In the genomic region with DNA sequence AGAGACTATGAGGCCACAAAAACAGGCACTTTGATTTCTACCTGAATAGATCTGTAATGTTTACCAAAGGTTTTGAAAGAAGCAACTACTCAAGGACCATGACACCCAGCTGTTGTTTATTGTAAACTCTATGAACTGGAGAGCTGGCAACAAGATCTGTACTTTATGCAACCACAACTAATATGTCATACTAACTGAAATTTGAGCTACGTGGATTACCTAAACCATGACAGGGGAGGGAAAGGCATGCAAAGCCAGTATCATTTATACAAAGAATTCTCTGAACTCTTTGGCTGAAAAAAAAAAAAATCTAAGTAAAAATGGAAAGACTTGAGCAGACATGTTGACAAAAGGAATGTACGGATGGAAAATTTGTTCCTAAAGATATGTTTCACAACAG, we compare ENCODE assay signal across 33 mouse cellular contexts. TPM values are rescaled to one million over a fixed set of nuclear protein-coding genes. Genes with fewer than 3 reads are reported as not detected.
"Had no signal": no experiment of that assay in that cellular context is flagged by ENCODE, and none has a peak within 500 bp of the region (broad histone marks: within the 10 kb centered on the region; RNA-seq: fewer than 3 reads in every experiment).

No protein-coding gene starts in this region.

- H3K36me3 ChIP-seq: limb, embryonic 10.5 days; limb, embryonic 12.5 days; limb, embryonic 13.5 days; limb, embryonic 15.5 days; liver, embryonic 12.5 days; liver, embryonic 13.5 days; liver, embryonic 15.5 days; lung, embryonic 15.5 days; midbrain, embryonic 10.5 days; midbrain, embryonic 12.5 days; midbrain, embryonic 13.5 days; midbrain, embryonic 15.5 days; neural tube, embryonic 12.5 days; neural tube, embryonic 13.5 days had no signal

- H3K27me3 ChIP-seq: limb, embryonic 12.5 days; limb, embryonic 13.5 days; limb, embryonic 15.5 days; liver, embryonic 12.5 days; liver, embryonic 13.5 days; liver, embryonic 15.5 days; lung, embryonic 15.5 days; megakaryocyte, embryonic 14.5 days; midbrain, embryonic 12.5 days; midbrain, embryonic 13.5 days; midbrain, embryonic 15.5 days; neural tube, embryonic 12.5 days; neural tube, embryonic 13.5 days had no signal

- DNase-seq: left cerebral cortex, postnatal 4 days; liver; liver, embryonic 13.5 days; lung, adult 18-20 months; lung, adult 2 months; lung, embryonic 14.5 days; lung, postnatal 10 days; lung, postnatal 14 days; lung, postnatal 36 days; lung, postnatal 4 days; midbrain, embryonic 14.5 days had no signal

- H3K4me2 ChIP-seq: limb, embryonic 12.5 days; limb, embryonic 13.5 days; limb, embryonic 15.5 days; liver, embryonic 11.5 days; liver, embryonic 12.5 days; liver, embryonic 13.5 days; liver, embryonic 15.5 days; lung, embryonic 14.5 days; lung, embryonic 15.5 days; midbrain, embryonic 11.5 days; midbrain, embryonic 12.5 days; midbrain, embryonic 13.5 days; midbrain, embryonic 15.5 days; neural tube, embryonic 12.5 days; neural tube, embryonic 13.5 days had no signal

- ATAC-seq: liver, embryonic 12.5 days; lung, postnatal 0 days; midbrain, embryonic 13.5 days; midbrain, embryonic 15.5 days; midbrain, embryonic 16.5 days had no signal

- H3K9ac ChIP-seq: limb, embryonic 12.5 days; limb, embryonic 13.5 days; limb, embryonic 15.5 days; liver, embryonic 12.5 days; liver, embryonic 13.5 days; liver, embryonic 14.5 days; liver, embryonic 15.5 days; lung, embryonic 14.5 days; lung, embryonic 15.5 days; midbrain, embryonic 12.5 days; midbrain, embryonic 13.5 days; midbrain, embryonic 15.5 days; neural tube, embryonic 12.5 days; neural tube, embryonic 13.5 days had no signal

- H3K27ac ChIP-seq: limb, embryonic 10.5 days; limb, embryonic 12.5 days; limb, embryonic 13.5 days; limb, embryonic 15.5 days; liver, embryonic 12.5 days; liver, embryonic 13.5 days; liver, embryonic 14.5 days; liver, embryonic 15.5 days; lung, embryonic 15.5 days; macrophage; midbrain, embryonic 10.5 days; midbrain, embryonic 12.5 days; midbrain, embryonic 13.5 days; midbrain, embryonic 15.5 days; neural tube, embryonic 12.5 days; neural tube, embryonic 13.5 days had no signal

- H3K4me1 ChIP-seq: limb, embryonic 10.5 days; limb, embryonic 12.5 days; limb, embryonic 13.5 days; limb, embryonic 15.5 days; liver, embryonic 12.5 days; liver, embryonic 13.5 days; liver, embryonic 15.5 days; lung, embryonic 15.5 days; megakaryocyte, embryonic 14.5 days; midbrain, embryonic 10.5 days; midbrain, embryonic 12.5 days; midbrain, embryonic 13.5 days; midbrain, embryonic 15.5 days; neural tube, embryonic 12.5 days; neural tube, embryonic 13.5 days had no signal

- H3K9me3 ChIP-seq: limb, embryonic 10.5 days; limb, embryonic 12.5 days; limb, embryonic 13.5 days; limb, embryonic 15.5 days; liver, embryonic 12.5 days; liver, embryonic 13.5 days; liver, embryonic 15.5 days; lung, embryonic 15.5 days; megakaryocyte, embryonic 14.5 days; midbrain, embryonic 10.5 days; midbrain, embryonic 12.5 days; midbrain, embryonic 13.5 days; midbrain, embryonic 15.5 days; neural tube, embryonic 12.5 days; neural tube, embryonic 13.5 days had no signal

- H3K4me3 ChIP-seq: limb, embryonic 10.5 days; limb, embryonic 12.5 days; limb, embryonic 13.5 days; limb, embryonic 15.5 days; liver, embryonic 12.5 days; liver, embryonic 13.5 days; liver, embryonic 15.5 days; lung, embryonic 15.5 days; megakaryocyte, embryonic 14.5 days; midbrain, embryonic 10.5 days; midbrain, embryonic 12.5 days; midbrain, embryonic 13.5 days; midbrain, embryonic 15.5 days; myocyte; neural tube, embryonic 12.5 days; neural tube, embryonic 13.5 days had no signal

RNA-seq across cellular contexts. Expression of a gene that starts 43.6 kb away (rescaled TPM):
- total RNA-seq: megakaryocyte progenitor cell, adult 5-6 weeks had no signal
- polyA plus RNA-seq: macrophage had no signal
